Mouse (Mus musculus) small intestine, adult 2 months (tissue): ENCODE measurements around the gene Utp18.

Experiments used
- CTCF ChIP-seq: fragments of 200-500 bp; IDR thresholded peaks from 2 replicates; pipeline ENCODE4 v1.5.1; 2012; ENCODE audit warnings: low read depth, mild to moderate bottlenecking, control low read depth, inconsistent platforms, low read length, moderate library complexity, mixed read lengths; ENCODE audit not compliant: insufficient replicate concordance, insufficient read length; ENCODE audit errors: extremely low read depth
- POLR2A ChIP-seq: fragments of 200-500 bp; IDR thresholded peaks from 2 replicates; pipeline ENCODE4 v1.6.1; 2012; ENCODE audit warnings: low read depth, mild to moderate bottlenecking, control low read depth, inconsistent platforms, low read length, moderate library complexity

GRCm38 (mm10) chr11:93906834-93907233 lies 21.3 kb upstream of the Utp18 start:
- TF ChIP-seq CTCF = no peak
- TF ChIP-seq POLR2A = no peak
